Mouse (Mus musculus): ENCODE data around the gene Vav2.

The Vav2 gene

DNA sequence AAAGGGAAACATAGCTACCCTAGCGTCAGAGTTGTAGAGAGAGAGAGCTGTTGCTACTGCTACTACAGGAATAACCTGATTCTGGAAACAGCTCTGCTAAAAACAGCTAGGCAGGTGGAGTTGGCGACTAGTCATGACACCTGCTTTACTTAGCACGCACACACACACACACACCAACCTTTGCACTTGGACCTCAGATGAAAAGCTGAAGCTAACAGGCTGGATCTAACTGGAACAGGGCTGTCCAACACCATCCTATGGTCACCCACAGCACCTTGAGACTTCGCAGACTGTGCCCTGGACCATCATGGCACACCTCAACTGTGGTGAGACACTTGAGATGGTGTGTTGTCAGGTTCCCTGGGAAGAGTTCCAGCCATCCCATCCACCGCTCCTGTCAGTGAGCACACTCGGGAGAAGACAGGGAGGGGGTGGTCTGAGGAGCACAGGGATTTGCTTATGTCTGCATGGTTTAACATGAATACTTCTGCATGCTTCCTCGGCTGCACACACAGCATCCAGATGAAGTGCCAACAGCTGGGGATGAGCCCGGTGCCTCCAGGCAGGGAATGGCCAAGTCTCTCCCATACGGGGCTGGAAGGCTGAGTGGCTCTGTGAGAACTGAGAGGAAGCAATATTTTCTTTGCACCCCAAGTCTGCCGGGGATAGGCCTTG lies 32.5 kb downstream of the Vav2 start:
- Histone ChIP-seq H3K36me3 (ENCODE audit: insufficient read depth, low read length) (no peaks in the 10 kb centered on the region), H3K4me1 (replicated peaks; ENCODE audit: low read depth, low read length) (peaks cover 67% of the 10 kb centered on the region), H3K27me3 (ENCODE audit: insufficient read depth, low read length) (no peaks in the 10 kb centered on the region), H3K4me3 (replicated peaks; ENCODE audit: low read length) (no peak overlapping the region), H3K9me3 (ENCODE audit: low read length) (peaks cover 3% of the 10 kb centered on the region; the same call in 1 of the 2 replicates)
- TF ChIP-seq CTCF (conservative IDR thresholded peaks at IDR 0.05; ENCODE audit: low read length) (no peak), NANOG (IDR thresholded peaks at IDR 0.05; ENCODE audit: borderline replicate concordance, low read length) (no peak), POU5F1 (IDR thresholded peaks at IDR 0.05; ENCODE audit: borderline replicate concordance, low read length) (no peak)

DNA sequence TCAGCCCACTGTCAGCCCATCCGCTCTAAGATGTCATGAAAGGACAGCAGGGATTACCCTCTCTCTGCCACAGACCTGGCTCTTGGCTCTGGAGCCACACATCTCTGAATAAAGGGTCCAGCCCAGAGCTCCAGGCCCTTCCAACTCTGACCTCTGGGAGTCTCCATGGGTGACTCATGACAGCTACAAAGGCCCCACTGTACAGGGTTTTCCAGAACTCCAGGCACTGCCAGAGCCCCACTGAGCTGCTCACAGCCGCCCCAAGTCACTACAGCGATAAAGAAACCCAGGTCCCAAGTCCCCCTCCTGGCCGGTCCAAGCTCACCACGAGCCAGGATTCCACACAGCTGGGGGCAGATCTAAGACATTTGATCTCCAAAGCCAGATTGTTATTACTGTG lies 34.6 kb downstream of the Vav2 start:
- TF ChIP-seq NANOG (IDR thresholded peaks at IDR 0.05; ENCODE audit: borderline replicate concordance, low read length): no peak
- TF ChIP-seq CTCF (conservative IDR thresholded peaks at IDR 0.05; ENCODE audit: low read length): no peak
- TF ChIP-seq POU5F1 (IDR thresholded peaks at IDR 0.05; ENCODE audit: borderline replicate concordance, low read length): no peak

DNA sequence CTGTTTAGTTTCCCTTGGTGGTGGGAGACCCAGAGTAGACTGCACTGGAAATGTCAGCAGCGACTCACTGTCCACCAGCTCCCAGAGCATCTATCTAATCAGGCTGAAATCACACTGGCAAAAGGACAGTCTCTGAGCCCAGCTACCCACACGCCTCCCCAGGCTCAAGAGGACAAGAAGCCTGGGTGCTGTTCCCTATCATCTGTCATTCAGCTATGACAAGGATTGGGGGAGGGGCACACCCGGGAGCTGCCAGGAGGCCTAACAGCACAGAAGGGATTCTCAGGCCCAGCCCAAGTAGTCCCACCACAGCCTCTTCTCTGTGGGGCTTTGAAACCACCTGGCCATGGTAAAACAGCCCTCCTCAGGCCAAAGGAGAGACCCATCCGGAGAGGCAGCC lies 36.1 kb downstream of the Vav2 start:
- H3K36me3 ChIP-seq (ENCODE audit: insufficient read depth, low read length): peaks cover 1% of the 10 kb centered on the region
- H3K4me3 ChIP-seq (replicated peaks; ENCODE audit: low read length): no peak overlapping the region
- H3K9me3 ChIP-seq (ENCODE audit: low read length): no peaks in the 10 kb centered on the region
- TF ChIP-seq POU5F1 (IDR thresholded peaks at IDR 0.05; ENCODE audit: borderline replicate concordance, low read length): no peak
- no peak for TF ChIP-seq CTCF (conservative IDR thresholded peaks at IDR 0.05; ENCODE audit: low read length)
- TF ChIP-seq NANOG (IDR thresholded peaks at IDR 0.05; ENCODE audit: borderline replicate concordance, low read length): no peak
- H3K4me1 ChIP-seq (replicated peaks; ENCODE audit: low read depth, low read length): peaks cover 51% of the 10 kb centered on the region
- H3K27me3 ChIP-seq (ENCODE audit: insufficient read depth, low read length): no peaks in the 10 kb centered on the region

More for the DNA sequence above, 34.6 kb downstream of the Vav2 start:
- H3K4me1 ChIP-seq (replicated peaks; ENCODE audit: low read depth, low read length): peaks cover 53% of the 10 kb centered on the region
- H3K27me3 ChIP-seq (ENCODE audit: insufficient read depth, low read length): no peaks in the 10 kb centered on the region
- H3K9me3 ChIP-seq (ENCODE audit: low read length): no peaks in the 10 kb centered on the region
- H3K4me3 ChIP-seq (replicated peaks; ENCODE audit: low read length): no peak overlapping the region
- no peaks in the 10 kb centered on the region for H3K36me3 ChIP-seq (ENCODE audit: insufficient read depth, low read length)

- TF ChIP-seq NANOG (IDR thresholded peaks at IDR 0.05; ENCODE audit: borderline replicate concordance, low read length) (no peak), CTCF (conservative IDR thresholded peaks at IDR 0.05; ENCODE audit: low read length) (no peak), POU5F1 (IDR thresholded peaks at IDR 0.05; ENCODE audit: borderline replicate concordance, low read length) (no peak)
- Histone ChIP-seq H3K27me3 (ENCODE audit: insufficient read depth, low read length) (no peaks in the 10 kb centered on the region), H3K4me1 (replicated peaks; ENCODE audit: low read depth, low read length) (peaks cover 51% of the 10 kb centered on the region)
Measured at GRCm38 (mm10) chr2:27390325-27390724, 36.5 kb downstream of the Vav2 start.

GRCm38 (mm10) chr2:27389272-27390162 lies 37.3 kb downstream of the Vav2 start:
- H3K9me3 ChIP-seq (ENCODE audit: low read length): no peaks in the 10 kb centered on the region
- TF ChIP-seq CTCF (conservative IDR thresholded peaks at IDR 0.05; ENCODE audit: low read length) (no peak), NANOG (IDR thresholded peaks at IDR 0.05; ENCODE audit: borderline replicate concordance, low read length) (no peak), POU5F1 (IDR thresholded peaks at IDR 0.05; ENCODE audit: borderline replicate concordance, low read length) (no peak)
- H3K27me3 ChIP-seq (ENCODE audit: insufficient read depth, low read length): no peaks in the 10 kb centered on the region
- no peak overlapping the region for H3K4me3 ChIP-seq (replicated peaks; ENCODE audit: low read length)
- peaks cover 49% of the 10 kb centered on the region for H3K4me1 ChIP-seq (replicated peaks; ENCODE audit: low read depth, low read length)
- H3K36me3 ChIP-seq (ENCODE audit: insufficient read depth, low read length): peaks cover 13% of the 10 kb centered on the region

More at GRCm38 (mm10) chr2:27390325-27390724, 36.5 kb downstream of the Vav2 start:
- Histone ChIP-seq H3K4me3 (replicated peaks; ENCODE audit: low read length) (no peak overlapping the region), H3K36me3 (ENCODE audit: insufficient read depth, low read length) (peaks cover 6% of the 10 kb centered on the region), H3K9me3 (ENCODE audit: low read length) (no peaks in the 10 kb centered on the region)

GRCm38 (mm10) chr2:27387209-27387608 lies 39.6 kb downstream of the Vav2 start:
- peaks cover 60% of the 10 kb centered on the region for H3K4me1 ChIP-seq (replicated peaks; ENCODE audit: low read depth, low read length)
- H3K4me3 ChIP-seq (replicated peaks; ENCODE audit: low read length): no peak overlapping the region
- no peaks in the 10 kb centered on the region for H3K27me3 ChIP-seq (ENCODE audit: insufficient read depth, low read length)
- peaks cover 13% of the 10 kb centered on the region for H3K36me3 ChIP-seq (ENCODE audit: insufficient read depth, low read length)
- H3K9me3 ChIP-seq (ENCODE audit: low read length): no peaks in the 10 kb centered on the region
- peak; percentile 81 for TF ChIP-seq CTCF (conservative IDR thresholded peaks at IDR 0.05; ENCODE audit: low read length)
- no peak for TF ChIP-seq NANOG (IDR thresholded peaks at IDR 0.05; ENCODE audit: borderline replicate concordance, low read length)

DNA sequence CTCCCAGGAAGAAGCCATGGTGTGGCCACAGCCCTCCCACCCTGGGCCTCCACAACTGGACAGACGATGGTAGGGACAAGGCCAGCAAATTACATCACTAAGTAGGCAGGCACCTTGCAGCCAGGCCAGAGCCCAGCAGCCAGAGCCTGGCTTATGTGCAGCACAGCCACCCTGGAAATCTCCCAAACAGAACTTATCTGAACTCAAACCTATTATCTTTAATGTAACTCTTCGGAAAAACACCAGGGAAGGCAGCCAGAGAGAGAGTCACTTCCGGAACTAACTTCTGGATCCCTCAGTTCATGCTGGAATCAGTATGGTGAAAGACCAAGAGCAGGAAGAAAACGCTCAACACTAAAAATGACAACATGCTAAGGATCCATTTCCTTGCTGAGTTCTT lies 45.1 kb downstream of the Vav2 start:
- H3K36me3 ChIP-seq (ENCODE audit: insufficient read depth, low read length): peaks cover 13% of the 10 kb centered on the region
- no peaks in the 10 kb centered on the region for H3K27me3 ChIP-seq (ENCODE audit: insufficient read depth, low read length)
- H3K9me3 ChIP-seq (ENCODE audit: low read length): no peaks in the 10 kb centered on the region
- H3K4me3 ChIP-seq (replicated peaks; ENCODE audit: low read length): no peak overlapping the region
- H3K4me1 ChIP-seq (replicated peaks; ENCODE audit: low read depth, low read length): peaks cover 82% of the 10 kb centered on the region
- TF ChIP-seq NANOG (IDR thresholded peaks at IDR 0.05; ENCODE audit: borderline replicate concordance, low read length): no peak
- no peak for TF ChIP-seq POU5F1 (IDR thresholded peaks at IDR 0.05; ENCODE audit: borderline replicate concordance, low read length)
- no peak for TF ChIP-seq CTCF (conservative IDR thresholded peaks at IDR 0.05; ENCODE audit: low read length)

- H3K4me3 ChIP-seq (replicated peaks; ENCODE audit: low read length): no peak overlapping the region
- peaks cover 13% of the 10 kb centered on the region for H3K36me3 ChIP-seq (ENCODE audit: insufficient read depth, low read length)
- TF ChIP-seq NANOG (IDR thresholded peaks at IDR 0.05; ENCODE audit: borderline replicate concordance, low read length) (no peak), POU5F1 (IDR thresholded peaks at IDR 0.05; ENCODE audit: borderline replicate concordance, low read length) (no peak), CTCF (conservative IDR thresholded peaks at IDR 0.05; ENCODE audit: low read length) (no peak)
- no peaks in the 10 kb centered on the region for H3K9me3 ChIP-seq (ENCODE audit: low read length)
- peaks cover 82% of the 10 kb centered on the region for H3K4me1 ChIP-seq (replicated peaks; ENCODE audit: low read depth, low read length)
- H3K27me3 ChIP-seq (ENCODE audit: insufficient read depth, low read length): no peaks in the 10 kb centered on the region
Measured at GRCm38 (mm10) chr2:27381254-27381653, 45.6 kb downstream of the Vav2 start.
